Mouse (Mus musculus) ES-Bruce4 (cell line): ENCODE results near the gene Gpnmb. TPM values are rescaled to one million over a fixed set of nuclear protein-coding genes. Genes with fewer than 3 reads are reported as not detected.
A peak's percentile ranks its signal among the peaks of the same experiment; 100 is the strongest.

Experiments used
- H3K27ac ChIP-seq: 2 replicates; pipeline ENCODE4 v1.5.1; 2012; ENCODE audit warnings: low read length, inconsistent platforms; ENCODE audit not compliant: insufficient read depth
- H3K27me3 ChIP-seq: 2 replicates; pipeline ENCODE4 v1.6.1; 2012; ENCODE audit warnings: mild to moderate bottlenecking, low read length, inconsistent platforms; ENCODE audit not compliant: control insufficient read depth, poor library complexity, insufficient read depth, severe bottlenecking
- H3K36me3 ChIP-seq: 2 replicates; pipeline ENCODE4 v1.6.1; 2012; ENCODE audit warnings: inconsistent platforms, mild to moderate bottlenecking, low read length, moderate library complexity; ENCODE audit not compliant: control insufficient read depth, poor library complexity, insufficient read depth, severe bottlenecking
- H3K4me1 ChIP-seq: one replicate; pipeline ENCODE4 v1.8.1; 2011; ENCODE audit warnings: low read length; ENCODE audit not compliant: control insufficient read depth, insufficient read depth
- H3K4me3 ChIP-seq: 2 replicates; pipeline ENCODE4 v1.5.1; 2011; ENCODE audit warnings: low read depth, mild to moderate bottlenecking, low read length
- H3K9ac ChIP-seq: 2 replicates; pipeline ENCODE4 v1.6.1; 2012; ENCODE audit warnings: low read depth, mild to moderate bottlenecking, inconsistent platforms; ENCODE audit not compliant: poor library complexity, severe bottlenecking
- H3K9me3 ChIP-seq: replicated peaks from 2 replicates; pipeline ENCODE4 v1.6.1; 2012; ENCODE audit warnings: mild to moderate bottlenecking, low read length, inconsistent platforms; ENCODE audit not compliant: control insufficient read depth, poor library complexity, insufficient read depth, severe bottlenecking
- CTCF ChIP-seq: IDR thresholded peaks from one replicate; pipeline ENCODE4 v1.8.1; 2011; ENCODE audit warnings: low read depth, low read length
- EP300 ChIP-seq: IDR thresholded peaks from 2 replicates; pipeline ENCODE4 v1.6.1; 2011; ENCODE audit warnings: low read depth, low read length; ENCODE audit not compliant: insufficient read depth
- POLR2A ChIP-seq: IDR thresholded peaks from one replicate; pipeline ENCODE4 v1.8.1; 2011; ENCODE audit warnings: low read length; ENCODE audit not compliant: insufficient read depth
- polyA plus RNA-seq: library from polyadenylated mRNA; stranded (reverse); fragments of >200 nt; gene quantifications from 2 replicates; pipeline ENCODE4 v1.2.4, GENCODE M21; 2011; ENCODE audit warnings: low read depth; ENCODE audit not compliant: missing spikeins, insufficient read depth, insufficient read length

Gpnmb gene
- polyA plus RNA-seq, 1 experiment, result 2.5 TPM

GRCm38 (mm10) chr6:49013458-49013857 lies 22.9 kb upstream of the Gpnmb start:
- Histone ChIP-seq H3K9me3 (peaks cover 5% of the 10 kb centered on the region; the same call in 1 of the 2 replicates), H3K27me3 (no peaks in the 10 kb centered on the region), H3K27ac (no peak overlapping the region), H3K36me3 (no peaks in the 10 kb centered on the region), H3K4me3 (no peak overlapping the region), H3K9ac (no peak overlapping the region), H3K4me1 (peaks cover 2% of the 10 kb centered on the region)
- TF ChIP-seq CTCF, result no peak
- TF ChIP-seq EP300, result no peak
- TF ChIP-seq POLR2A, result no peak

DNA sequence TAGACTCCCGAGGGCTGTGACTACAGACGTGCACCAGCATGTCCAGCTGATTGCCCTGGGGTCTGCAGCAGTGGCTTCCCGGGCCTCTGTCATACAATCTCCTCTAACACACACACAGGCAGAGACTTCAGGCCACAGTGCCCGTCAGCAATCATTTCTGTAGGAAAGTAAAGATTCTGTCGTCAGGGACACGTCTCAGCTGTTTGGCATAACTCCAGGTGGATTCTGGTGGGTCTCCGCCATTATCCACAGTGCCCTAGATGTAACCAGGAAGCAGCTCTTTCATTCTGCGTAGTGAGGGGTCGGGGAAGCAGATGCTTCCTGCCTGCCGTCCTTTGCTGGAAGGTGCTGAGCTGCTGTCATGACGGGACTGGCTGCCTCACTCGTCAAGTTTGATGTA lies 19.2 kb upstream of the Gpnmb start:
- H3K27me3 ChIP-seq, result no peaks in the 10 kb centered on the region
- no peaks in the 10 kb centered on the region for H3K4me1 ChIP-seq
- H3K9me3 ChIP-seq, result no peaks in the 10 kb centered on the region
- TF ChIP-seq CTCF (no peak), POLR2A (no peak), EP300 (no peak)
- no peak overlapping the region for H3K9ac ChIP-seq
- H3K36me3 ChIP-seq, result no peaks in the 10 kb centered on the region
- no peak overlapping the region for H3K27ac ChIP-seq
- no peak overlapping the region for H3K4me3 ChIP-seq

- Histone ChIP-seq H3K4me3 (no peak overlapping the region), H3K27ac (no peak overlapping the region), H3K4me1 (peaks cover 5% of the 10 kb centered on the region), H3K27me3 (no peaks in the 10 kb centered on the region), H3K36me3 (no peaks in the 10 kb centered on the region), H3K9ac (no peak overlapping the region), H3K9me3 (no peaks in the 10 kb centered on the region)
- TF ChIP-seq EP300 (no peak), CTCF (no peak), POLR2A (no peak)
Measured at GRCm38 (mm10) chr6:49019341-49019740, 17.0 kb upstream of the Gpnmb start.

GRCm38 (mm10) chr6:49021141-49022012 lies 15.0 kb upstream of the Gpnmb start:
- Histone ChIP-seq H3K9ac (no peak overlapping the region), H3K27ac (no peak overlapping the region), H3K9me3 (no peaks in the 10 kb centered on the region), H3K4me3 (no peak overlapping the region), H3K27me3 (no peaks in the 10 kb centered on the region), H3K36me3 (no peaks in the 10 kb centered on the region), H3K4me1 (peaks cover 5% of the 10 kb centered on the region)
- TF ChIP-seq POLR2A (no peak), EP300 (no peak)

- peak overlapping the region; percentile 62; the same call in 1 of the 2 replicates for H3K27ac ChIP-seq
- peaks cover 5% of the 10 kb centered on the region for H3K4me1 ChIP-seq
Measured at GRCm38 (mm10) chr6:49022384-49022783, 14.0 kb upstream of the Gpnmb start.

DNA sequence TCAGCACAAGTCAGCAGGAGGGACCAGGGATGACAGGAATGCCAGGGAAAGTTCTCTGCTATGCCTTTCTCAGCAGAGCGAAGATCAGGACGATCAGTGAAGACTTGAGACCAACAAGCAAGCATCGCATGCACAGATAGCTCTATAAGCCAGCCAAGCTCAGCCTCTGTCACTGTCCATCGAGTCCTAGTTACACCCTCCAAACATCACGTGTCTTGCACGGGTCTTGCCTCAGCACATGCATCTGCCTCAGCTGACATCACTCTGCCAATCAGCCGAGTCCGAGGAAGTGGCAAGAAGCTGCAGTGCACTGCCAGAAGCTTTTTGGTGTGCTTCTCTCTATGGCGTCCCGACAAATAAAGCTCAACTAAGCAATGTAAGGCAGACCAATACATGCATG lies 13.0 kb upstream of the Gpnmb start:
- TF ChIP-seq POLR2A (no peak), CTCF (no peak), EP300 (no peak)
- Histone ChIP-seq H3K9me3 (no peaks in the 10 kb centered on the region), H3K27ac (no peak overlapping the region), H3K4me3 (no peak overlapping the region), H3K27me3 (no peaks in the 10 kb centered on the region), H3K9ac (no peak overlapping the region), H3K36me3 (no peaks in the 10 kb centered on the region), H3K4me1 (peaks cover 5% of the 10 kb centered on the region)

More at GRCm38 (mm10) chr6:49022384-49022783, 14.0 kb upstream of the Gpnmb start:
- H3K9ac ChIP-seq, result no peak overlapping the region
- no peaks in the 10 kb centered on the region for H3K27me3 ChIP-seq
- TF ChIP-seq EP300, result no peak
- no peak for TF ChIP-seq POLR2A
- TF ChIP-seq CTCF, result no peak
- H3K9me3 ChIP-seq, result no peaks in the 10 kb centered on the region
- H3K36me3 ChIP-seq, result no peaks in the 10 kb centered on the region
- no peak overlapping the region for H3K4me3 ChIP-seq
